Mouse (Mus musculus): ENCODE measurements around the gene Ywhag. TPM values are rescaled to one million over a fixed set of nuclear protein-coding genes. Genes with fewer than 3 reads are reported as not detected.

Ywhag gene
- polyA plus RNA-seq, 1 experiment from 2014 or later = 79.0 TPM

DNA sequence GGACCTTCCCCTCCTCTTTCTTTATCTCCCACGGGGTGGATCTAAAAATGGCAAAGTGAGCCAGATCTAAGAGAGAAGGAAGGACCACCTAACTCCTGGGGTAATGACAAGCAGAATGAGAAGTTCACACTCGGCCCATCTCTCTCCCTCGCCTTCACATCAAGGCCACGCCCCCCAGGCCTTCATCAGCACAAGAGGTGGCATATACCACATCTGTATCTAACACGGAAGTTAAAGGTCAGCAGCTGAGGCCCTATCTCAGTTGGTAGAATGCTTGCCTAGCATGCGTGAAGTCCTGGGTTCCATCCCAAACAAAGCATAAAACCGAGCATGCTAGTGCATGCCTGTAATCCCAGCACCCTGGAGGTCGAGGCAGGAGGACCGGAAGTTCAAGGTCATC, 60.7 kb downstream of the Ywhag start:
- 62% methylated on average over 9 of the region's 9 CpGs for WGBS
- Histone ChIP-seq H3K9me3 (ENCODE audit: low read depth, low read length) (no peaks in the 10 kb centered on the region), H3K9ac (no peak overlapping the region), H3K4me3 (ENCODE audit: low read depth, low read length) (no peak overlapping the region), H3K4me1 (ENCODE audit: insufficient read depth) (peaks cover 6% of the 10 kb centered on the region; the same call in 1 of the 2 replicates), H3K27me3 (ENCODE audit: insufficient read depth, low read length) (peaks cover 37% of the 10 kb centered on the region), H3K36me3 (ENCODE audit: insufficient read depth) (no peaks in the 10 kb centered on the region), H3K4me2 (no peak overlapping the region), H3K27ac (ENCODE audit: low read depth) (no peak overlapping the region)
- DNase-seq = no peak
- no peak for TF ChIP-seq CTCF (IDR thresholded peaks at IDR 0.05; ENCODE audit: low read depth)
- no peak for ATAC-seq (ENCODE audit: insufficient read depth)

DNA sequence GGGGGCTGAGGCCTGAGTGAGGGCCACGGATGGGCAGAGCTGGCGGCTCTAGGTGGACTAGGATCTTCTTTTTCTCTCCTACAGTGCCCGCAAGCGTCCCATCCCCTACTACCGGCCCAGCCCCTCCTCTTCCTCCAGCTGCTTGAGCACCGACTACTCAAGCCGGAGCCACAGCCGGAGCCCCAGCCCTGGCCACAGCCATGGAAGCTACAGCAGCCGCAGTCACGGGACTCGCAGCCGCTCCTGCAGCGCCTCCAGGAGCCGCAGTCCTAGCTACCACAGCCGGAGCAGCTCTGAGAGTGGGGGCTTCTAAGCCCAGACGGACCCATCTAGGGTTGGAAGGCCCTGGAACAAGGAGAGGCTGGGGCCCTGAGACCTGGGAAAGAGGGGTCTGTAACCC, 61.4 kb downstream of the Ywhag start:
- DNase-seq = peak; percentile 25

DNA sequence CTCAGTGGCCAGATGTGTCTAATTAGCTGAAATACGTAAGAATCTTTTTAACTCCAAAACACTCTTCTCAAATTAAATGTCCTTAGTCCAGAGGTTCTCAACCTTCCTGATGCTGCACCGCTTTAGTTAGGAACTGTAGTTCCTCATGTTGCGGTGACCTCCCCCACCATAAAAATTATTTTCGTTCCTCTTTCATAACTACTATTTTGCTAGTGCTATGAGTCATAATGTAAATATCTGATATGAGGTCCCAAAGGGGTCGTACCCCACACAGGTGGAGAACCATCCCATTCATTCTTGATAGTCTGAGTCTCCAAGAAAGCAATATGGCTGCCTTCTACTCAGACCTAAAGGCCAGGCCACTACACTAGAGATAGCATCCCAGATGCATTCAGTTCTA, 63.9 kb downstream of the Ywhag start:
- H3K4me2 ChIP-seq = no peak overlapping the region
- 81% methylated on average over 5 of the region's 5 CpGs for WGBS

More for the DNA sequence above, 61.4 kb downstream of the Ywhag start:
- no peak overlapping the region; the same call in 1 of the 2 replicates for H3K4me3 ChIP-seq (ENCODE audit: low read depth, low read length)
- H3K27me3 ChIP-seq (ENCODE audit: insufficient read depth, low read length) = peaks cover 45% of the 10 kb centered on the region
- peaks cover 8% of the 10 kb centered on the region; the same call in 1 of the 2 replicates for H3K4me1 ChIP-seq (ENCODE audit: insufficient read depth)
- H3K9me3 ChIP-seq (ENCODE audit: low read depth, low read length) = no peaks in the 10 kb centered on the region
- no peak overlapping the region for H3K9ac ChIP-seq
- peak; percentile 21; the same call in 1 of the 2 replicates for ATAC-seq (ENCODE audit: insufficient read depth)
- H3K36me3 ChIP-seq (ENCODE audit: insufficient read depth) = no peaks in the 10 kb centered on the region
- 18% methylated on average over 16 of the region's 16 CpGs for WGBS
- H3K4me2 ChIP-seq = peak overlapping the region; percentile 7; the same call in 1 of the 2 replicates
- no peak overlapping the region for H3K27ac ChIP-seq (ENCODE audit: low read depth)
- TF ChIP-seq CTCF (IDR thresholded peaks at IDR 0.05; ENCODE audit: low read depth) = no peak

DNA sequence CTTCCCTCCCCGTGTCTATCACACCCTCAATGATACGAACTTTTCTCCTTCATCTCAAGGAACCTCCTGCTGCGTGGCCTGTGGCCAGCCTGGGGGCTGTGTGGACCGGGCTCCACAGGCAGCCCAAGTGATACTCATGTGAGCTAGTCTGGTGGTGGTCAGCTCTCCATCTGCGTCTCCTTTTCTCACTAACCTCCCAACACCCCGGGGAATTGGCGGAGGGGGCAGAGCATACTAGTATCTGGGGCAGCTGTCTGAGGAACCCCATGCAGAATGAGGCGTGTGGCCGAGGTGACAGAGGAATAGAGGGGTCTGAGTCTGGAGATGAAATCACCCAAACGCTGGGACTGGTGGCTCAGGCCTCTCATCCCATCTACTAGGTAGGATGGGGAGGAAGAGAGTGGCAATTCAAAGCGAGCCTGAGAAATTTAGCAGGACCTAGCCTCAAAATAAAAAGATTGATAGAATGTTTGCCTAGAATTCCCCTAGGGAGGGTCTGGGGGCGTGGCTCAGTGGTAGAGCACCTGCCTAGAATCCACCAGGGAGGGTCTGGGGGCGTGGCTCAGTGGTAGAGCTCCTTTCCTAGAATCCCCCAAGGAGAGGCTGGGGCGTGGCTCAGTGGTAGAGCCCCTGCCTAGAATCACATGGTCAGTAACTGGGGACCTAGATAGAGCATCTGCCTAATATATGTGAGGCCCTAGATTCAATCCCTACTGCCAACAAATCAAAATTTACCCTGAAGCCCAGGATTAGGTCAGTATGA, 64.6 kb downstream of the Ywhag start:
- Histone ChIP-seq H3K9ac (no peak overlapping the region), H3K9me3 (ENCODE audit: low read depth, low read length) (no peaks in the 10 kb centered on the region), H3K4me3 (ENCODE audit: low read depth, low read length) (no peak overlapping the region), H3K4me1 (ENCODE audit: insufficient read depth) (peaks cover 3% of the 10 kb centered on the region; the same call in 1 of the 2 replicates), H3K27me3 (ENCODE audit: insufficient read depth, low read length) (peaks cover 62% of the 10 kb centered on the region), H3K27ac (ENCODE audit: low read depth) (no peak overlapping the region), H3K4me2 (no peak overlapping the region), H3K36me3 (ENCODE audit: insufficient read depth) (no peaks in the 10 kb centered on the region)
- DNase-seq (no peak), ATAC-seq (ENCODE audit: insufficient read depth) (no peak)
- 57% methylated on average over 14 of the region's 14 CpGs for WGBS
- no peak for TF ChIP-seq CTCF (IDR thresholded peaks at IDR 0.05; ENCODE audit: low read depth)

More for the DNA sequence above, 63.9 kb downstream of the Ywhag start:
- H3K36me3 ChIP-seq (ENCODE audit: insufficient read depth) = no peaks in the 10 kb centered on the region
- DNase-seq (no peak), ATAC-seq (ENCODE audit: insufficient read depth) (no peak)
- no peak overlapping the region for H3K27ac ChIP-seq (ENCODE audit: low read depth)
- no peaks in the 10 kb centered on the region for H3K9me3 ChIP-seq (ENCODE audit: low read depth, low read length)
- TF ChIP-seq CTCF (IDR thresholded peaks at IDR 0.05; ENCODE audit: low read depth) = no peak
- H3K27me3 ChIP-seq (ENCODE audit: insufficient read depth, low read length) = peaks cover 62% of the 10 kb centered on the region
- no peak overlapping the region for H3K4me3 ChIP-seq (ENCODE audit: low read depth, low read length)
- peaks cover 3% of the 10 kb centered on the region; the same call in 1 of the 2 replicates for H3K4me1 ChIP-seq (ENCODE audit: insufficient read depth)
- no peak overlapping the region for H3K9ac ChIP-seq

DNA sequence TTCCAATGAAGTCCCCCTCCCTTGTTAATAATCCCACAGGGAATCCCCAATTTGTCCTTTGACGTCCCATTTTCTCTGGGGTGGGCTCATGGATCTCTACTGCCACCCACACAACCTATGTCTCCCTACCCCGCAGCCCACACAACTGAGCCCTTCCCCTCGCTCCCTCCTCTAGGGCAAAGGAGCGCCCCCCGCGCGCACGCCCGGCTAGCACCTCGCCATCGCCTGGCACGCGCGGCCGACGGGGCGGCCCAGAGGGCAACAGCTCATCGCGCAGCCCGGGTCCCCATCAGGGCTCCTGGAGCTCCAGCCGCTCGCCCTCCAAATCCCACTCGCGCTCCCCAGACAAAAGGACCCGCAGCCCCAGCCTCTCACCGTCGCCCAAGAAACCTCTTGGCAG, 65.8 kb downstream of the Ywhag start:
- Histone ChIP-seq H3K4me2 (peak overlapping the region; percentile 89), H3K9ac (no peak overlapping the region), H3K4me1 (ENCODE audit: insufficient read depth) (peaks cover 3% of the 10 kb centered on the region; the same call in 1 of the 2 replicates), H3K4me3 (ENCODE audit: low read depth, low read length) (peak overlapping the region; percentile 44), H3K27me3 (ENCODE audit: insufficient read depth, low read length) (peaks cover 59% of the 10 kb centered on the region), H3K9me3 (ENCODE audit: low read depth, low read length) (no peaks in the 10 kb centered on the region), H3K36me3 (ENCODE audit: insufficient read depth) (no peaks in the 10 kb centered on the region), H3K27ac (ENCODE audit: low read depth) (no peak overlapping the region)
- WGBS = 1% methylated on average over 27 of the region's 27 CpGs
- ATAC-seq (ENCODE audit: insufficient read depth) (no peak; the same call in 1 of the 2 replicates), DNase-seq (peak; percentile 8)
- no peak for TF ChIP-seq CTCF (IDR thresholded peaks at IDR 0.05; ENCODE audit: low read depth)

DNA sequence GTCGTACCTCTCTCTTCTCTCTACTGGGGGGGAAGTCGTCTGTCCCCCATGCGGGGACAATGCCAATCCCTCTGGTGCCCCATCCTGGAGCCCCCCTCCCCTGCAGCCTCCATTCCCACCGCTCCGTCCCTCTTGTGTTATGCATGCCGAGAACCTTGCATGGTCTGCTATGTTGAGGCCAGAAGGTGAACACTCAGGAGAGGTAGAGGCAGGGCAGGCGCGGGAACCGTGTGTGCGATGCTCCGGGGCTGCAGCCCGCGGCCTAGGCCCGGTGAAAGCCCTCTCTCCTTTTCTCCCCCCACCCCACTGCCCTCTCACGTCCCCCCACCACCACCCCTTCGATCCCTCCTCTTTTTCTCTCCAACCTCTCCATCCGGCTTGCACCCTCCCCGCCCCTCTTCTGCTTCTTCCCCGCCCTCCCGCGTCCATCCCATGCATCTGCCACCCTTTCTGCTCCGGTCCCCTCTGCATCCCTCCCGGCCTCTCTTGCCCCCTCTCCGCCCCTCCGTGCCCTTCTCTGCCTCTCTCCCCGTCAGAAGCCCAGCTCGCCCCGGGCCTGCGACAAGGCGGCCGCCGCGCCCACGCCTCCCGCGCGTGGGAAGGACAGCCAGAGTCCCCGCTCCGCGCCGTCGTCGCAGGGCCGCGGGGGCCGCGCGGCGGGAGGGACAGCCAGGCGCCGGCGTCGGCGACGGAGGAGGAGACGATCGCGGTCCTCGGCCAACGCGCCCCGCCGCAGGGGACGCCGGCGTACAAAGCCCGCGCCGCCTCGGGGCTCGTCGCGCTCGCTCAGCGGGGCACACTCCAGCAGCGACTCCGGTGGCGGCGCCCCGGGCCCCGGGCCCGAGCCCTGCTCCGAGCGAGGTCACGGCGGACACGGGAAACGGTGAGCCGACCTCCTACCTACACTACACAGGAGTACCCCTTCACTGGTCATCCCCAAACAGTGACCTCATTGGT, 66.5 kb downstream of the Ywhag start:
- Histone ChIP-seq H3K27me3 (ENCODE audit: insufficient read depth, low read length) (peaks cover 52% of the 10 kb centered on the region), H3K4me3 (ENCODE audit: low read depth, low read length) (peak overlapping the region; percentile 44), H3K36me3 (ENCODE audit: insufficient read depth) (no peaks in the 10 kb centered on the region), H3K4me1 (ENCODE audit: insufficient read depth) (peaks cover 3% of the 10 kb centered on the region; the same call in 1 of the 2 replicates), H3K27ac (ENCODE audit: low read depth) (no peak overlapping the region), H3K9me3 (ENCODE audit: low read depth, low read length) (no peaks in the 10 kb centered on the region), H3K4me2 (peak overlapping the region; percentile 89), H3K9ac (peak overlapping the region; percentile 52)
- peak; percentile 61 for ATAC-seq (ENCODE audit: insufficient read depth)
- WGBS = under 1% methylated on average over 83 of the region's 89 CpGs
- no peak for TF ChIP-seq CTCF (IDR thresholded peaks at IDR 0.05; ENCODE audit: low read depth)
- DNase-seq = peak; percentile 51
